Mouse (Mus musculus) limb, embryonic 12.5 days (tissue): ENCODE data around the gene Ccdc177. TPM values are rescaled to one million over a fixed set of nuclear protein-coding genes. Genes with fewer than 3 reads are reported as not detected.

Experiments used
- ATAC-seq: fragments of 200-750 bp; cut with Nextera tagmentation; 2 replicates; pipeline ENCODE4 v1.8.0; 2017; ENCODE audit warnings: low read depth, moderate TSS enrichment; ENCODE audit not compliant: insufficient number of reproducible peaks, insufficient read depth, low FRiP score, low TSS enrichment
- H3K27ac ChIP-seq: fragments of 300-500 bp; sonication (generic); 2 replicates; pipeline ENCODE4 v1.5.1; 2016; ENCODE audit warnings: mild to moderate bottlenecking, moderate library complexity
- H3K27me3 ChIP-seq: fragments of 300-500 bp; sonication (generic); 2 replicates; pipeline ENCODE4 v1.6.1; 2016; ENCODE audit warnings: mild to moderate bottlenecking, moderate library complexity
- H3K36me3 ChIP-seq: fragments of 300-500 bp; sonication (generic); 2 replicates; pipeline ENCODE4 v1.6.1; 2016; ENCODE audit warnings: mild to moderate bottlenecking, moderate library complexity
- H3K4me1 ChIP-seq: fragments of 300-500 bp; sonication (generic); replicated peaks from 2 replicates; pipeline ENCODE4 v1.6.1; 2016
- H3K4me2 ChIP-seq: fragments of 300-500 bp; sonication (generic); 2 replicates; pipeline ENCODE4 v1.6.1; 2016; ENCODE audit warnings: mild to moderate bottlenecking, moderate library complexity
- H3K4me3 ChIP-seq: fragments of 300-500 bp; sonication (generic); replicated peaks from 2 replicates; pipeline ENCODE4 v1.5.1; 2016; ENCODE audit warnings: mild to moderate bottlenecking
- H3K9ac ChIP-seq: fragments of 300-500 bp; sonication (generic); replicated peaks from 2 replicates; pipeline ENCODE4 v1.6.1; 2016; ENCODE audit warnings: mild to moderate bottlenecking, moderate library complexity
- H3K9me3 ChIP-seq: fragments of 300-500 bp; sonication (generic); 2 replicates; pipeline ENCODE4 v1.6.1; 2016; ENCODE audit warnings: mild to moderate bottlenecking, moderate library complexity
- WGBS: fragments of 180-500 bp; shearing (Covaris S2); methylation state at CpG from one replicate; pipeline ENCODE4 v1.1.7; 2016; 5-methylcytosine and 5-hydroxymethylcytosine counted together
- polyA plus RNA-seq: library from polyadenylated mRNA; unstranded; fragments of >200 nt; fragmentation: Nextera tagmentation; extraction: Ambion mirVana; gene quantifications from 2 replicates; pipeline ENCODE4 v1.2.1, GENCODE M21; 2016

Ccdc177 gene
- polyA plus RNA-seq, 1 experiment from 2014 or later = 0.34 TPM

GRCm38 (mm10) chr12:80783889-80784288 lies 23.4 kb upstream of the Ccdc177 start:
- Histone ChIP-seq H3K4me1 (no peaks in the 10 kb centered on the region), H3K36me3 (no peaks in the 10 kb centered on the region), H3K4me2 (no peak overlapping the region), H3K27me3 (0 out of 2 replicates have a peak, but pooled peaks cover 4% of the 10 kb centered on the region), H3K27ac (no peak overlapping the region), H3K9me3 (no peaks in the 10 kb centered on the region), H3K9ac (no peak overlapping the region), H3K4me3 (no peak overlapping the region)
- 70% methylated on average over 1 of the region's 1 CpGs for WGBS
- ATAC-seq = no peak

- Histone ChIP-seq H3K9me3 (no peaks in the 10 kb centered on the region), H3K4me3 (no peak overlapping the region), H3K36me3 (no peaks in the 10 kb centered on the region), H3K9ac (no peak overlapping the region), H3K27me3 (0 out of 2 replicates have a peak, but pooled peaks cover 4% of the 10 kb centered on the region), H3K27ac (no peak overlapping the region), H3K4me1 (no peaks in the 10 kb centered on the region), H3K4me2 (no peak overlapping the region)
- WGBS = 45% methylated on average over 3 of the region's 3 CpGs
- no peak for ATAC-seq
Measured at GRCm38 (mm10) chr12:80782892-80783291, 22.4 kb upstream of the Ccdc177 start.

GRCm38 (mm10) chr12:80782190-80782589 lies 21.7 kb upstream of the Ccdc177 start:
- Histone ChIP-seq H3K9ac (no peak overlapping the region), H3K4me3 (no peak overlapping the region), H3K27ac (no peak overlapping the region), H3K36me3 (no peaks in the 10 kb centered on the region), H3K9me3 (no peaks in the 10 kb centered on the region), H3K4me1 (no peaks in the 10 kb centered on the region), H3K27me3 (no peaks in the 10 kb centered on the region), H3K4me2 (no peak overlapping the region)
- no peak for ATAC-seq
- WGBS = 85% methylated on average over 3 of the region's 3 CpGs

- Histone ChIP-seq H3K27ac (no peak overlapping the region), H3K9me3 (no peaks in the 10 kb centered on the region), H3K9ac (no peak overlapping the region), H3K27me3 (no peaks in the 10 kb centered on the region), H3K4me3 (no peak overlapping the region), H3K36me3 (no peaks in the 10 kb centered on the region), H3K4me2 (no peak overlapping the region), H3K4me1 (no peaks in the 10 kb centered on the region)
- WGBS = 85% methylated on average over 4 of the region's 4 CpGs
- no peak for ATAC-seq
Measured at GRCm38 (mm10) chr12:80779760-80780159, 19.3 kb upstream of the Ccdc177 start.

GRCm38 (mm10) chr12:80778188-80778936 lies 17.9 kb upstream of the Ccdc177 start:
- no peaks in the 10 kb centered on the region for H3K36me3 ChIP-seq
- no peak overlapping the region for H3K4me3 ChIP-seq
- H3K4me2 ChIP-seq = no peak overlapping the region
- no peak overlapping the region for H3K27ac ChIP-seq
- no peaks in the 10 kb centered on the region for H3K4me1 ChIP-seq
- 77% methylated on average over 16 of the region's 16 CpGs for WGBS
- no peak overlapping the region for H3K9ac ChIP-seq
- no peaks in the 10 kb centered on the region for H3K9me3 ChIP-seq
- ATAC-seq = no peak
- no peaks in the 10 kb centered on the region for H3K27me3 ChIP-seq

- H3K4me2 ChIP-seq = no peak overlapping the region
- H3K36me3 ChIP-seq = no peaks in the 10 kb centered on the region
- ATAC-seq = no peak
- 90% methylated on average over 4 of the region's 4 CpGs for WGBS
- H3K9me3 ChIP-seq = no peaks in the 10 kb centered on the region
- H3K4me1 ChIP-seq = no peaks in the 10 kb centered on the region
- H3K4me3 ChIP-seq = no peak overlapping the region
- no peak overlapping the region for H3K9ac ChIP-seq
- H3K27ac ChIP-seq = no peak overlapping the region
- H3K27me3 ChIP-seq = no peaks in the 10 kb centered on the region
Measured at GRCm38 (mm10) chr12:80776046-80776634, 15.7 kb upstream of the Ccdc177 start.

GRCm38 (mm10) chr12:80774786-80775185 lies 14.3 kb upstream of the Ccdc177 start:
- no peak overlapping the region for H3K27ac ChIP-seq
- no peak for ATAC-seq
- no peaks in the 10 kb centered on the region for H3K9me3 ChIP-seq
- H3K27me3 ChIP-seq = no peaks in the 10 kb centered on the region
- no peak overlapping the region for H3K4me2 ChIP-seq
- WGBS = 60% methylated on average over 7 of the region's 7 CpGs
- no peaks in the 10 kb centered on the region for H3K4me1 ChIP-seq
- H3K9ac ChIP-seq = no peak overlapping the region
- H3K36me3 ChIP-seq = no peaks in the 10 kb centered on the region
- H3K4me3 ChIP-seq = no peak overlapping the region

- H3K4me1 ChIP-seq = no peaks in the 10 kb centered on the region
- no peaks in the 10 kb centered on the region for H3K9me3 ChIP-seq
- 20% methylated on average over 11 of the region's 11 CpGs for WGBS
- peaks cover 5% of the 10 kb centered on the region; the same call in 1 of the 2 replicates for H3K27me3 ChIP-seq
- H3K9ac ChIP-seq = no peak overlapping the region
- H3K4me2 ChIP-seq = no peak overlapping the region
- peak; percentile 71; the same call in 1 of the 2 replicates for ATAC-seq
- no peak overlapping the region for H3K27ac ChIP-seq
- no peaks in the 10 kb centered on the region for H3K36me3 ChIP-seq
- H3K4me3 ChIP-seq = no peak overlapping the region
Measured at GRCm38 (mm10) chr12:80769697-80770096, 9.2 kb upstream of the Ccdc177 start.

GRCm38 (mm10) chr12:80764116-80764515 lies 3.6 kb upstream of the Ccdc177 start:
- Histone ChIP-seq H3K9ac (no peak overlapping the region), H3K9me3 (no peaks in the 10 kb centered on the region), H3K4me3 (no peak overlapping the region), H3K27ac (no peak overlapping the region), H3K36me3 (no peaks in the 10 kb centered on the region), H3K4me2 (no peak overlapping the region), H3K27me3 (peaks cover 40% of the 10 kb centered on the region), H3K4me1 (peaks cover 12% of the 10 kb centered on the region)
- ATAC-seq = no peak
- WGBS = 81% methylated on average over 4 of the region's 4 CpGs

GRCm38 (mm10) chr12:80762982-80763381 lies 2.5 kb upstream of the Ccdc177 start:
- peaks cover 52% of the 10 kb centered on the region for H3K27me3 ChIP-seq

GRCm38 (mm10) chr12:80759713-80760395 lies 633 bp downstream of the Ccdc177 start:
- peak overlapping the region; percentile 84 for H3K4me2 ChIP-seq
- 1% methylated on average over 22 of the region's 22 CpGs for WGBS
- peaks cover 78% of the 10 kb centered on the region for H3K27me3 ChIP-seq
- no peaks in the 10 kb centered on the region for H3K9me3 ChIP-seq
- H3K36me3 ChIP-seq = no peaks in the 10 kb centered on the region
- H3K4me3 ChIP-seq = peak overlapping the region; percentile 53
- H3K9ac ChIP-seq = peak overlapping the region; percentile 47; the same call in 1 of the 2 replicates
- H3K4me1 ChIP-seq = peaks cover 30% of the 10 kb centered on the region
- ATAC-seq = no peak
- no peak overlapping the region for H3K27ac ChIP-seq

More at GRCm38 (mm10) chr12:80762982-80763381, 2.5 kb upstream of the Ccdc177 start:
- no peaks in the 10 kb centered on the region for H3K9me3 ChIP-seq
- 86% methylated on average over 5 of the region's 5 CpGs for WGBS
- no peak for ATAC-seq
- H3K4me3 ChIP-seq = no peak overlapping the region
- no peak overlapping the region for H3K4me2 ChIP-seq
- no peaks in the 10 kb centered on the region for H3K36me3 ChIP-seq
- H3K9ac ChIP-seq = no peak overlapping the region
- no peak overlapping the region for H3K27ac ChIP-seq
- H3K4me1 ChIP-seq = peaks cover 22% of the 10 kb centered on the region
